Mouse (Mus musculus) frontal cortex, postnatal 10 days (tissue): ENCODE measurements around the gene 9930104L06Rik.
"Not testable (repeated sequence)": the region's sequence is repeated elsewhere in the genome, so short reads cannot be mapped to it uniquely, and the experiment has no call there.

ENCODE experiments used
- DNase-seq, 2 experiments: peaks; one replicate each; pipeline ENCODE4 v3.0.0; 2022; ENCODE audit warnings: low spot score in 2 of 2, mixed read lengths in 1 of 2

Gene 9930104L06Rik

GRCm38 (mm10) chr4:124936613-124937471 lies at the start of gene 9930104L06Rik:
Gene 9930104L06Rik (plus strand): TSS chr4:124937048.
- DNase-seq = peak; percentile 93 to 94

GRCm38 (mm10) chr4:124888702-124889101 lies 48.1 kb upstream of the 9930104L06Rik start:
- DNase-seq = no peak

- no peak for DNase-seq
These were observed 46.9 kb upstream of the 9930104L06Rik start for GRCm38 (mm10) chr4:124889935-124890334.

GRCm38 (mm10) chr4:124890831-124891230 lies 46.0 kb upstream of the 9930104L06Rik start:
- DNase-seq = no peak

- DNase-seq = no peak
These were observed 43.1 kb upstream of the 9930104L06Rik start for GRCm38 (mm10) chr4:124893769-124894168.

GRCm38 (mm10) chr4:124894508-124895428 lies 42.1 kb upstream of the 9930104L06Rik start:
- peak in 1 of 2 experiments; percentile 42 for DNase-seq

GRCm38 (mm10) chr4:124898428-124898827 lies 38.4 kb upstream of the 9930104L06Rik start:
- no peak for DNase-seq

GRCm38 (mm10) chr4:124899906-124900305 lies 36.9 kb upstream of the 9930104L06Rik start:
- DNase-seq = no peak

GRCm38 (mm10) chr4:124905417-124905816 lies 31.4 kb upstream of the 9930104L06Rik start:
- no peak for DNase-seq

GRCm38 (mm10) chr4:124905971-124906822 lies 30.7 kb upstream of the 9930104L06Rik start:
- peak; percentile 31 to 34 for DNase-seq

- no peak for DNase-seq
These were observed 8.7 kb upstream of the 9930104L06Rik start for GRCm38 (mm10) chr4:124928102-124928501.

GRCm38 (mm10) chr4:124939211-124939610 lies 2.4 kb downstream of the 9930104L06Rik start, which contains the start of gene Cdca8:
Gene Cdca8 (minus strand): TSS chr4:124939311.
- not testable (repeated sequence) for DNase-seq

- DNase-seq = peak; percentile 32 to 78
These were observed 6.2 kb downstream of the 9930104L06Rik start for GRCm38 (mm10) chr4:124943022-124943421.

- DNase-seq = no peak
These were observed 6.9 kb downstream of the 9930104L06Rik start for GRCm38 (mm10) chr4:124943781-124944180.

GRCm38 (mm10) chr4:124944961-124945360 lies 8.1 kb downstream of the 9930104L06Rik start:
- DNase-seq = no peak

- no peak for DNase-seq
These were observed 12.6 kb downstream of the 9930104L06Rik start for GRCm38 (mm10) chr4:124949488-124949887.

- no peak for DNase-seq
These were observed 13.6 kb downstream of the 9930104L06Rik start for GRCm38 (mm10) chr4:124950181-124951035.

GRCm38 (mm10) chr4:124951036-124951433 lies 14.2 kb downstream of the 9930104L06Rik start:
- no peak for DNase-seq

- no peak for DNase-seq
These were observed 16.7 kb downstream of the 9930104L06Rik start for GRCm38 (mm10) chr4:124953546-124953945.

- no peak for DNase-seq
These were observed 20.4 kb downstream of the 9930104L06Rik start for GRCm38 (mm10) chr4:124957284-124957683.
